Mouse (Mus musculus) left cerebral cortex, adult 11 months (tissue): Measurements from ENCODE around the gene Cadps.

Source experiments
- DNase-seq: peaks from one replicate; pipeline ENCODE4 v3.0.0; 2022; ENCODE audit warnings: low spot score

Gene Cadps

DNA sequence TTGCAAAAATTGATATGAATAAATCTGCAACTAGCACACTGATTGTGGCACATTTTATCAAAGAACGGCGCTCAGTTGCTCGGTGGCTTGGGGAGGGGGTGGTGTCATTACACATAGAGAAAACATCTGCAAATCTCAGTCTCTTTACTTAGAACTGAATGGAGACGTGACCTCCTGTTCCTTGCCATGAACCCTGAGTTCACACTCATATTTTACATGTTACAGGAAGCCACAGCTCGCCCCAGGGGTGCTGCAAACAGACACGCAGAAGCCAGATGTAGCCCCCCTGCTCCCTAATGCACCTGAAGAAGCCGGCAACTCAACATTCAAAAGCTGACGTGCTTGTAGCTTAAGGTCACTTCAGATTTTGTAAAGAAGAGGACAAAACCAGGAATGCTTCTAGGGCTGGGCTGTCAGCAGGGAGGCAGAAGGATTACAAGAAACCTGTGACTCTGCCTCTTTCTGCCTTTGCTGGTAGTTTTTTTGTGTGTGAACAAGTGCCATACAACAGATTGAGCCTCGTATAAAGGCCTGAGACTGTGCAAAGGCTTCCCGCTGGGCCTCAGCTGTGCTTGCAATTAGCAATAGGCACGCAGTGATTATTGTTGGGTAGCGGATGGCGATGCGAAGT lies 434.0 kb downstream of the Cadps start:
- DNase-seq: no peak

DNA sequence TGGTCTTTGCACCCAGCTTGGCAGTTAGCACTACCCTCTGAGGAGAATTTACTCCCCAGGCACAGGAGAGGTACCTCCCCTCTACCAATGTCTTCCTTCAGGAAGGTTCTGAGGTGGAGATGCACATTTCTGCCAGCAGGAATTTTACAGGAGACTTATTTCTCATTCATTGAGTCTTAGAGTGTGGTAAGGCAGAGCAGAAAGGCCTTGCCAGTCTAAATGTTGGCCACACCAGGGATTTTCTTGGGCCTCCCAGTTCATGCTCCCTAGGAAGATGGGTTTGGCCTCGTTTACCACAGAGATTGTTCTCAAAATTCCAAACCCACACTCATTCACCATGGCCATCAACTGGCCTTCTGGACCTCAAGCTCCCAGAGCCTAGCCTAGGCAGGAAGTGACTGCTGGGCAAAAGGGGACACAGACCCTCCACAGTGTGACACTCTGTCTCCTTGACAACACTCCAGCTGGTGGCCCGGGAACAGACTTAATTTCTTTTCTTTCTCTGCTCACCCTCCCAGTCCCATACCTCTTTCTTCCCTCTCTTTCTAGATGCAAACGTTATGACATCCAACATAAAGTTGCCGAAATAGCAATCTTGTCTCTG lies 434.6 kb downstream of the Cadps start:
- DNase-seq: no peak

GRCm38 (mm10) chr14:12387176-12387575 lies 435.7 kb downstream of the Cadps start:
- no peak for DNase-seq

DNA sequence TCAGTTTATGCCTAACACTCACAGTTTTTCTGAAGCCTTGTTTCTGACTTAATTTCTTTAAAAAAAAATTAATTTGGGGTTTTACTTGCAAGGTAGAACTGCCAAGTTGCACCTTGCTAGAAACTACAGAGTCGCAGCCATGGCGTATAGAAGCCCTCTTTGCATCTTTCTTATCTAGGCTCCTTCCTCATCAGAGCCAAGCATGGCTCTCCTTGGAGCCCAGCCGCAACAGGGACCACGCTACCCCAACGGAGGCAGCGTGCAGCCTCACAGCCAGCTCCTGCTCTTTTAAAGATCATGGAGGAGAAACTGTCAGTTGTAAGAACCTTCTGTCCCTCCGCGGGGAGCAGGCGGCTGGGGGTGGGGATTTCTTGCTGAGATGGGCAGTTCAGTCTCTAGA lies 445.0 kb downstream of the Cadps start:
- DNase-seq: no peak

DNA sequence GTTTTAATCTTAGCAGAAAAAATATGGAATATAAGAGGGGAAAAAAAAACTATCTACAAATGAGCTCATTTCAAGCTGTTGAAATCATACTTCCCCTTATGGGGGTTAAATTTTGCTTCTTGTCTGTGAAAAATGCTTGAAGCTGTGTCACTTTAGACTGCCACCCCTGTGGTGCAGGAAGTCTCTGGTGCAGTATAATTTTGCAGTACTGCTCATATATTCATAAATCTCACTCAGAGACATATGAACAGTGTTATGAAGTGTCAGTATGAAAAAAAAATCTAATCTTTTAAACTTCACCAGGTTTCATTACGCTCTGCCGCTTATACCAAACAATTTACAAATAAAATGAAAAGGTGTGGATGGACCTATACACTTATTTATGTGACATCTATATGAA lies 445.6 kb downstream of the Cadps start:
- no peak for DNase-seq

DNA sequence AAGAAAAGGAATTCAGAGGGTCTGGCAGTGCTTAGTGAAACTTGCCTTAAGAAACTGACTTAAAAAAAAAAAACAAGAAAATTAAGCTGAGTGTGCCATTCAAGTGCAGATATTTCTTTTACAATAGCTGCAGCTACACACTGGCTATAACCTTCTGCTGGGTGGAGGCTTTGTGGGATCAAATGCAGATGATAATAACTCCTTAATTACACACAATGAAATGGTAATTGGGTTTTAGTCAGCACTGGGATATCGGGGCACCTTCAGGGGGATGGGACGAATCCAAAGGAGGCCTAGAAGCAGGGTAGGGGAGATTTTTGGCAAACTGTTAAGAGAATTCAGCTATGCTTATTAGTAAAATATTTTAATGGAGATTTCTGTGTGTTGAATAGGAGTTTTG lies 447.4 kb downstream of the Cadps start:
- DNase-seq: no peak

- DNase-seq: no peak
Observed at GRCm38 (mm10) chr14:12350271-12350916, 472.5 kb downstream of the Cadps start.

DNA sequence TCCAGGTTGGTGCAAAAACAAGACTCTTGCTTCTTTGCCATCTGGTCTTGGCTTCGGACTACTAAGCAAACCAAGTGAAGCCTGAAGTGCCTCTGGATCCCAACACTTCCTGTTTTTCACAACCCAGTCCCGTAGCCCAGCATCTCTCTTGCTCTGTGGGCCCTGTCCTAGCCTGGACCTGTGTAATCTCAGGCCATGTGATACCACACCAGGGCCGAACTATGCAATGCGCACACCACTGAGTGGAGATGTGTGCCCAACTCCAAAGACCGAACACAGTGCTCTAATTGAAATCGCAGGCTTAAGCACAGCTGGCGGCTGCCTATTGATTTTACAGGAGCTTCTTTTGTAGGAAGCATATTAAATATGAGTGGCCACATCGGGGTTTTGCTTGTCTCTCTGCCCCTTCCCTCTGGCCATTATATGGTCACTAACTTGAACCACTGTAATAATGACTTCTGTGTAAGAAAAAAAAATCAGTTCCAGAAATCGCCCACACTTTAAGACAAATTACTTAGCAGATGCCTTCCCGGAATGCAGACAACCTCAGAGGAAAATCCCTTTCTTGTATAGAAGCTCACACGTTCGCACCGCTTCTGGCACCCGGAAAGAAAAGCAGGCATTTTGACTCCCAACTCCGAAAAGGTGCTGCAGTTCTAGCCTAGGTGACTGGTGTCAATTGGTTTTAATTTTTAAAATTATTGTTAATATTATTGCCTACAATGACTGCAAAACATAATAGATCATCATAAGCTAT lies 473.4 kb downstream of the Cadps start:
- no peak for DNase-seq

- DNase-seq: no peak
Observed at GRCm38 (mm10) chr14:12348089-12348488, 474.8 kb downstream of the Cadps start, which contains the start of gene Fezf2. Gene Fezf2, minus strand, starts transcription at chr14:12348189.

DNA sequence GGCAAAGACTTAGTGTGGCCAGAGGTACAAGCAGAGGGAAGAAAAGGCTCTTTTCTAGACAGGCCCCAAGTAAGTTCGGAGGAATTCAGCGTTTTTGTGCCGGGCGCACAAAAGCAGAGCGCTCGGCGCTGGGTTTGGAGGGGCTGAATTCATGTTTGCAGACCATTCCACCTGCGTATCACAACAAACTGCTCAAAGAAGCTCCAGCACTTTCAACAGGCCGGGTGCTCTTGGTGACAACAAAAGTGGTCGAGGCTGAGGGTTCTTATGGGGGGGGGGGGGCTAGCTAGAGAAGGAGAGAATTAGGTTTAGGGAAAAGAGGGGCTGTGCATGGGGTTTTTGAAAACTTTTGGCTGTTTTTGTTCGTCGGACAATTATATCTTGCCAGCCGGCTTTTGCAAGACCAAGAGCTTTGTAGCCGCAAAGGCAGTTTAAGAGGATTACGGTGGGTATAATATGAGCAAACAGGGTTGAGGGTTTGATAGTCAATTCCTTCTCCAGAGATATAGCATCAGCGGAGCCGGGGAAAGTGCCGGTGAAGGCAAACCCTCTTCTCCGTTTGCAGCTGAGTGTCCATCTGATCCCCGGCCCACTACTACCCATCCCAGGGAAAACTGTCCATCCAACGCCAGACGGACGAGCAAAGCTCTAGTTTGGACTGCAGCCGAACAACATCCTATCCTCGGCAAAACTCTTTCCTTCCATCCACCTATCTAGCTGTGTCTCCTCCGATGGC lies 475.8 kb downstream of the Cadps start:
- no peak for DNase-seq

DNA sequence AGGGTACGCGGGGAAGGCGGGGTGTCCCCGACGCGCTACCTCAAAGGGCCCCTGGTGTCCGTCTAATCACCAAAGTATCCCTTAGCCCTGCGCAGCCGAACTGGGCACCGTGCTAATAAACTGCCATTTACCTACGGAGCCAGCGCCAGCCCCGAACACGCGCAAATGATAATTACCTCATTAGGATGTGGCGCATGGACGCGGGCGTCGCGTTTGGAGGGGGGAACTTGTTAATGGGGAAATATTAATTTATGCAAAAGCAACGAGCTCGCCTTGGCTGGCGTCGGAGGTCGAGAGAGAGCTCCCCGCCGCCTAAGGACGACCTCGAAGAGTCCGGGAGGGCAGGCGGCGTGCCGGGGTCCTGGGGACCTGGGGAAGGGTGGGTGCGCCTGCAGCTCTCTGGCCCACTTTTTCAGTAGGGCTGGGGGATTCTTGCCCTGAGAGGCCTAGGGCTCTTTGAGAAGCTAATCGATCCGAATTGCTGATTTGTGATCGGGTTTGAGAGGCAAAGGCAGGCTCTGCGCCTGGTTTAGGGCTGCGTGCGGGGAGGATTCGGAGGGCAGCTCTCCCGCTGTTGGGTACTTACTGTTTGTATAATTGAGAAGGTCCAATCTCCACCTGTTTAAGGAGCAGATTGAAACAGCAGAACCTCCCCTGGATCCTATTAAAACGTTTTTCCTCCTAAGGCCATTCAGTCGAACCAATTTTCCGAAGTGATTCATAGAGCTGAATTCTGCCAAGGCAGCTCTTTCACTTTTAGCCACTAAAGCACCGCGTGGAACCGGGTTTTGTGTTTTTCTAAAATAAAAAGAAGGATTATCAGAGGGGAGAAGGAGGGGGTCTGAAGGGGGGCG lies 476.6 kb downstream of the Cadps start:
- no peak for DNase-seq

GRCm38 (mm10) chr14:12345241-12345921 lies 477.5 kb downstream of the Cadps start:
- DNase-seq: no peak

DNA sequence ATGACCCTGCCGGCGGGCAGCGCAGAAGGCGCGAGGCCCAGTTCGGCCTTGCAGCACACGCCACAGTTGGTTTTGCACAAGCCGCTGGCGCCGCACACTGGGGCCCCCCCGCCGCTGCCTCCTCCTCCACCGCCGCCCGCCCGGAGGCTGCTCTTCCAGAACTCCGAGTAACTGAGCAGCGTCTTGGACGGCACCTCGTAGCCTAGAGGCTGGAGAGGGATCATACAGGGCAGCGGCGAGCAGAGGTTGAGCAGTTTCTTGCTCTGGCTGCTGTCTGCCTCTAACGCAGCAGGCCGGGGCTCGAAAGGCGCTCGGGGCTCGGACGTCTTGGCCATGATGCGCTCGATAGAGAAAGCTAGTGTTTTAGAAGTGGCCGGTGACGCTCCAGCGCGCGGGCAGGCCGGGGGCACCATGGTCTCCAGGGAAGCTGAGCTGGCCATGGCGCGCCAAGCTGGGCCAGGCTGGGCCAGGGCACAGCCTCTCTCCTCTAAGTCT lies 478.1 kb downstream of the Cadps start:
- DNase-seq: no peak

DNA sequence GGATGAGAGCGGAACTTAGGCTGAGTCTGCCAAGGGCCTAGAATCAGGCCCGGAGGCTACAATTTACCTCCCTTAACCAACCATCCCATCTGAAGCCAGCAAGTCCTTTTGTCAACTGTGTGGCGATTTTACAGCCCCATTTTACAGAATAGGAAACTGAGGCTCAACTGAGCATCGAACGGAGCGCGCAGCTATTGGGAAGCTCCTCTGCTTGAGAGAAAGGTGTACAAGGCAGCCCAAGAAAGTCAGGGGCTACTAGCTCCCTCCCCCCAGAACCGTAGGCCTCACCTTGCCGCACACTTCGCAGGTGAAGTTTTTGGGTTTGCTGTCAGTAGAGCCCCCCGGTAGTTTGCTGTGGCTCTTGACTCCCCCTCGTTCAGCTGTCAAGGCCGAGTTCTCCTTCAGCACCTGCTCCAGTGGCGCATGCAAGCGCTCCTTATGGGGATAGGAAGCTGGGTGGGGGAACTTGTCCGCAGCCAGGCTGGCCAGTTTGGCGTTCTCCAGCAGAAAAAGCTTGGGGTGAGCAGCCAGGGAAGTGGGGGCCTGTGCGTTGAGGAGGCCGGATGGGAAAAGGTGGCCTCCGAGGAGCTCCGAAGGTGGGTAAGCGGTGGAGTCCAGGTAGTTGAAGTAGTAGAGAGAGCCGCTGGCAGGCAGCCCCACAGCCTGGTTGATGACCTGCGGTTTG lies 478.7 kb downstream of the Cadps start:
- no peak for DNase-seq

DNA sequence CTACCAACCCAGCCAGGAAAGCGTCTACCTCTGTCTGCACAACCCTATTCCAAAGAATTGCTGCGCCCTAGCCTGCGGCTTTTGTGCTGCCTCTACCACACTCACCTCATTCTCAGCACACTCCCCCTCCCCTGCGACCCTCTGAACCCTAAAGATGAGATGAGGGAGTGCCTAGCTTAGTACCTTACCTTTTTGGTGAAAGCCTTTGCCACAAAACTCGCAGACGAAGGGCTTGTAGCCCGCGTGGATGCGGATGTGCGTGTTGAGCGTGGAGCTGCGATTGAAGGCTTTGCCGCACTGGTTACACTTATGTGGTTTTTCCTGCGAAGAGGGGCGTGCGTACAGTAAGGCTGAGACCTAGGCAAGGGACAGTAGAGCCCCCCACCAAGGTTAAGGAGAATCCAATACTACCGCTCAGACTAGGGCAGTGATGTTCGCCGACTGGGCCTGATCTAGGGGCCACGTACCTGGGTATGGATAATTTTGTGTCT lies 479.4 kb downstream of the Cadps start:
- DNase-seq: no peak

DNA sequence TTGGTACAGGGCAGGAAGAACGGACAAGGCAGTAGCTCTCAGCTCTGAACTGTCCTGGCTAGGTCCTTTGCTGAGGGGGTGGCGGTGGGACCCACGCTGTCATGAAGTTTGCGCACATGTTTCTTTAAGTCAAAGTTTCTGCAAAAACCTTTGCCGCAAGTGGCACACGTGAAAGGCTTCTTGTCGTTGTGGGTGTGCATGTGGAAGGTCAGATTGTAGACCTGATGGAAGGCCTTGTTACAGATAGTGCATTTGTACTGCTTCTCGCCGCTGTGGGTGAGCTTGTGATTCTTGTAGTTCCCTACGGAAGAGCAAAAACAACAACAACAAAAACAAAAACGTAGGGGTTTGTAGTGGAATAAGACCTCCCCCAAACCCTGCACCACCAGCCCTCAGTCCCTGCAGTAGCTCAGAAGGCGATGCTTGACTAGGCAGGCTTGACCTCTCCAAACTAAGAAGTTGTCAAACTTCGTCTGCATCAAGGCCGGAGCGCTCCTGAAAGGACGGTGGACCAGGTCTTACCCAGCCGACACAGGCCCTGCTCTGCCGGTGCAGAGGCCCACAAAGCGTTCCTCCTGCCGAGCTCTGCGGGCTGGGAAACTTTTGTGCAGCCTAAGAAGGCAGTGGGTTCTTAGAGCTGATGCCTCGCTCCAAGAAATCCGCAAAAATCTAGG lies 480.3 kb downstream of the Cadps start:
- DNase-seq: no peak

DNA sequence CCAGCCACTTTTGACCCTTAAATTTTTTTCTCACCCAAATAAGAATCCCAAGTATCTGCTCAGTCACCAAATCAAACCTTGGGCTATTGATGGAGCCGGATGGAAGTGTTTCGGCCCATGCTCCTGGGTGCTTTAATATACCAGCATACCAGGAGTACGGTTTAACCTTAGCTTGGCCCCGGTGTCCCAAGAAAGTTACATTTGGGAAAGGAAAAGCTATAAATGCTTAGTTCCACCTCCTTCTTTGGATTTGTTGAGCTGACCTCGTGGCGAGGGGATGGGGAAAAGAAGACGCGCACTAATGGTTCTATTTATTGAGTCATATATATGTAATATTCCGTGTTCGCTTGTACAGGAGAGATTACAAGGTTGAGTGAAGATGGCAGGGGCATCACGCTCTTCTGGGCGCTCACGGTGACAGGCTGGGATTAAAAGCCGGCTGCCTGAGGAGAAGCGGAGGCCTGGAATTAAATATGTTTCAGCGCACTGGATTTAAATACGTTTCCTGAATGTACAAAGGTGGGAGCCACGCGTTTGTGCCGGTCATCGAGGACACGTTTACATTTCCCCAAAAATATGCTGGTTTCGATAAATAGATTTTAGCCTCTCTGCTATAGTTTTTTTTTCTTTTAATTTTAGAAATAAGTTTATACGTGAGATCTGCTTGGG lies 481.0 kb downstream of the Cadps start:
- no peak for DNase-seq

DNA sequence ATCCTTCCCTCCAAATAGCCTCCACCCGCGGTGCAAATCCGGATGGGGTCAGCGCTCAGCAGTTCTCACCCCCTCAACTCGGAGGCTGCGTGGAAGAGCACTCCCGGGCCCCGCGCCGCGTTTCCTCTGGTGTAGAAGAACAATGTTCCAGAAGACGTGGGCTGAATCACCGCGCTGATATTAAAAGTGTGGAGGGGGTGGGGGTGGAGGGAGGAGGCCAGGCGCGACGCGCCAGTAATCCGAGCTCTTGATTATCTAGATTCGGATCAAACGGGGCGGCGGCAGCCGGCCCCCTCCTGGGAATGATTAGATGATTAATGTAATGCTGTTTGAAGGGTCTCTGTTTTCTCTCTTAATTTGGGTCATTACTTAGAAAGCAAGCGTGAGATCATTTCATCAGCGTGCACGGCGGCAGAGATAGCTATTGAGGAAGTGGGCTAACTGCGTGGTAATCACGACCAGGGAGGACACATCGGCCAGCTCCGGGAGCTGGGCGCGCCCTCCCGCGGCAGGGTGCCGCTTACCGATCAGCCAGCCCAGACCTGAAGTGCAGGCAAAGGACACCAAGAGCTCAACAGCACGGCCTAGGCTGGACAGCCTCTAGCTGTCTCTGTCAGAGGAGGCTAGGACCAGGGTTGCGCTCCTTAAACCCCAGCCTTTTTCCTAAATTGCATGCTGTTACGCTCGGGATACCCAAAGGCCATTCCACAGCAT lies 481.6 kb downstream of the Cadps start:
- DNase-seq: no peak
